Mouse (Mus musculus) effector memory CD4-positive, alpha-beta T cell, adult 7 months (primary cell): Measurements from ENCODE around the gene Sumo1. TPM values are rescaled to one million over a fixed set of nuclear protein-coding genes. Genes with fewer than 3 reads are reported as not detected.

Source experiments
- polyA plus RNA-seq: library from polyadenylated mRNA; unstranded; fragments of 100-300 nt; shearing (Covaris generic); gene quantifications from one replicate; pipeline ENCODE4 v1.2.1, GENCODE M21; 2017

Gene Sumo1
- 390 TPM for polyA plus RNA-seq

DNA sequence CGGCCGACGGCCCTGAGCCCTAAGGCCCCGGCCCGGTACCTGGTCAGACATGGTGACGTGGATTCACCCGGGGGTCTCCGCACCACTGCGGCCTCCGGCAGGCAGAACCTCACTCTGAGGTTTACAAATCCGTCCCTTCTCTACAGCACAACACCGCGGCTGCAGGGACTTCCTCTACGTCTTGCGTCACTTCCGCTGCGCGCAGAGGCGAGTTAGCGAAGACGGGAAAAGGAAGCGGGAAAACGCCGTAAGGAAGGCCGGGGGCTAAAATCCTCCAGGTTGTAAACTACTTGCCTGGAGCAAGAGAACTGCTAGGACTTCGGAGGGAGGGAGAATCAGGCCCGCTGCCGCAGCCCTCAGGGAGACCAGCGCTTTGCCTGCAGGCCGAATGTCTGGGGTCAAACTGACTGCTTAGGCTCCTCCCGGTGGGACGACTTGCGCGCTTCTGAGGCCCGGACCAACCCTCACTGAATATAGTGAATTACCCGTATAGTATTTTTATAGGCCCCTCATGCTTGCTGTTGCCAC is at the start of gene Sumo1:
Gene Sumo1, minus strand, starts transcription at position 194 of the 528 bp plus-strand sequence.

DNA sequence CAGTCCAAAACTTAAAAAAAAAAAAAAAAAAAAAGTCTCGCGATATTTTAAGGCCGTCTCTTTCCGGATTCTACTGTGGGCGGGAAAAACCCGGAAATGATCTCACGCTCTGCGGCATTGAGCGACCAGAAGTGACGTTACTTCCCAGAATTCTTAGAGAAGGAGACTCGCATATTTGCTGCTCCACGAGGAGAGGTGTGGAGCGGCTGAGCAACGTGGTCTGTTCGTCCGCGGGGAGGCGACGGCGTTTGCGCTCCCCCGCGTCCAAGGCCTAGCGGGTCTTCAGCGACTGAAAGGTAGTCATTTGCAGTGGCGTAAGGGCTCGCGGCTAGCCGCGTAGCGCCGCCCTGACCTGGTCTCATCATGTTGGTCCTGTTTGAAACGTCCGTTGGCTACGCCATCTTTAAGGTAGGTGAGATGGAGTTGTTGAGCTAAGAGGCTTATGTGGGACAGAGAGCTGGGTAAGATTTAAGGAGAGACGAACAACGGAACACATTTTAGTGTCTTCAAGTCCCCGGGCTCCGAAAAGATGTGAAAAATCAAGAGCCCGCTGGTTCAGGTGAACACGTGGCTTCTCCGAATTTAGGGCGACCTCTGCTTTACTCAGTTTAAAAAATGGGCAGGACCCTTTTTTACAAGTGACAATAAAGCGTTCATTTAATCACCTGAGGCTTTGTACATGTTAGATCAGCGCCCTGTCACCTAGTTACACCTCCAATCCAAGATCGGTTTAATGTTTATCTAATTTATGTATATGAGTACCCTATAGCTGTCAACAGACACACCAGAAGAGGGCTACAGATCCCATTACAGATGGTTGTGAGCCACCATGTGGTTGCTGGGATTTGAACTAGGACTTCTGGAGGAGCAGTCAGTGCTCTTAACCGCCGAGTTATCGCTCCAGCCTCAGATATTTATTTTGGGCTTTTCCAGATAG is 14.5 kb upstream of the Sumo1 start, which contains the start of gene Nop58:
Gene Nop58, plus strand, starts transcription at position 153 of the 937 bp plus-strand sequence.

Other genes with a start within 250 kb of the Sumo1 start
- not detected for gene Fzd7, start 188.4 kb downstream of the Sumo1 start, polyA plus RNA-seq
- gene Gm973, start 154.6 kb downstream of the Sumo1 start, polyA plus RNA-seq, result 0.89 TPM
- gene Nop58, start 14.1 kb upstream of the Sumo1 start, polyA plus RNA-seq, result 260 TPM
- gene Bmpr2, start 92.6 kb upstream of the Sumo1 start, polyA plus RNA-seq, result 0.41 TPM
- gene Fam117b, start 242.2 kb upstream of the Sumo1 start, polyA plus RNA-seq, result 76.4 TPM